Mouse (Mus musculus) brain, embryonic 14.5 days (tissue): ENCODE measurements around the gene Elovl1.

Experiments
- CTCF ChIP-seq: fragments of 200-500 bp; IDR thresholded peaks from 2 replicates; pipeline ENCODE4 v1.5.1; 2012; ENCODE audit warnings: inconsistent platforms, mild to moderate bottlenecking, moderate library complexity, borderline replicate concordance; ENCODE audit not compliant: insufficient read depth, insufficient read length; ENCODE audit errors: extremely low read depth
- POLR2A ChIP-seq: fragments of 200-500 bp; IDR thresholded peaks from 2 replicates; pipeline ENCODE4 v1.6.1; 2012; ENCODE audit warnings: mild to moderate bottlenecking, inconsistent platforms, borderline replicate concordance; ENCODE audit not compliant: poor library complexity, insufficient read depth, insufficient read length, severe bottlenecking; ENCODE audit errors: extremely low read depth

- TF ChIP-seq CTCF: no peak
- TF ChIP-seq POLR2A: no peak
Measured at GRCm38 (mm10) chr4:118437829-118438253, 9.9 kb downstream of the Elovl1 start.
